Comparison of ENCODE assay signal across 18 mouse cellular contexts in the genomic region with DNA sequence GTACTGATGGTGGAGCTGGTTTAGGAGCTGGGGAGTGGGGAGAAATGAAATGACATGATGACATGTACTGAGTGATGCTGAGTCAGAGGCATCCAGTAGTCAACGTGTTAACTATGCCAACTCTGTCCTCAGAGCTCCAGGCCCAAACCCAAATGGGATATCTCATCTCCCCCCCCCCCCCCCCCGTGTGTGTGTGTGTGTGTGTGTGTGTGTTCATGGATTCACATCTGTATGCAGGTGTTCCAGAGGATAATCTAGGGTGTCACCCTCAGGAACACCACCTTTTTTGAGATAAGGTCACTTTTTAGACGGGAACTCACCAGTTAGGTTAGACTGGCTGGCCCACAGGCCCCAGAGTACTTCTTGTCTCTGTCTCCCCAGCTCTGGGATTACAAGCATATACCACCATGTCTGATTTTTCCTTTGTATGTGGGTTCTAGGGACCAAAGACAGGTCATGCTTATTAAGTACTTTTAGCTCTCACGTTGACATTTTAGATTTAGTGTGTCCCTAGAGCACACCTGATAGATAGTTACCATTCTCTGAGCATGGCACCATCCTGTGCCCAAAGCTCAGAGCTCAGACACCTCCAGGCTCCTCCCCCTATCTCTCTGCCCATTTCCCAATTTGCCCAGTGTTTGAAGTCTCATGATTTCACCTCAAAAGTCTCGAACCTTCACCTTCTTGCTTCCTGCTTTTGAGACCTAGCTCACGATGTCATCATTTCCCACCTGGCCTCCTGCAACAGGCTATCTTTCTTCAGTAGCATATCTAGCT. TPM values are rescaled to one million over a fixed set of nuclear protein-coding genes. Genes with fewer than 3 reads are reported as not detected.
"Had no signal": no experiment of that assay in that cellular context is flagged by ENCODE, and none has a peak within 500 bp of the region (broad histone marks: within the 10 kb centered on the region; RNA-seq: fewer than 3 reads in every experiment).

No protein-coding gene starts in this region.

- H3K36me3 ChIP-seq: limb, embryonic 12.5 days; lung, embryonic 15.5 days; neural tube, embryonic 12.5 days had no signal

- H3K4me2 ChIP-seq: limb, embryonic 12.5 days; lung, embryonic 15.5 days; neural tube, embryonic 12.5 days had no signal

- H3K27me3 ChIP-seq: limb, embryonic 12.5 days; lung, embryonic 15.5 days; neural tube, embryonic 12.5 days had no signal

- DNase-seq: kidney, adult 18-20 months; kidney, postnatal 10 days; midbrain, embryonic 14.5 days; thymus, postnatal 14 days had no signal

- H3K9ac ChIP-seq: limb, embryonic 12.5 days; lung, embryonic 15.5 days; neural tube, embryonic 12.5 days had no signal

- H3K9me3 ChIP-seq: limb, embryonic 12.5 days; lung, embryonic 15.5 days; neural tube, embryonic 12.5 days had no signal

- H3K4me1 ChIP-seq: lung, embryonic 15.5 days had no signal

- H3K4me3 ChIP-seq: limb, embryonic 12.5 days; lung, embryonic 15.5 days; neural tube, embryonic 12.5 days had no signal

- H3K27ac ChIP-seq: lung, embryonic 15.5 days; neural tube, embryonic 12.5 days; stomach, postnatal 0 days had no signal

- ATAC-seq: inflammation-experienced regulatory T-cells, adult 6 months had no signal

RNA-seq across cellular contexts. Expression of a gene that starts 31.4 kb away (rescaled TPM):
- total RNA-seq: layer of hippocampus, adult 8-10 months; layer of hippocampus, postnatal 14 days; left cerebral cortex, adult 18-20 months; left cerebral cortex, postnatal 14 days; liver, adult 2 months; megakaryocyte progenitor cell, adult 5-6 weeks; neutrophil, adult 5-6 weeks had no signal
- polyA plus RNA-seq: inflammation-experienced regulatory T-cells, adult 6 months; kidney, embryonic 14.5 days; large intestine, adult 2 months; limb, embryonic 12.5 days; liver, adult 2 months; lung, embryonic 15.5 days; midbrain, embryonic 14.5 days; neural tube, embryonic 12.5 days; stomach, postnatal 0 days had no signal
